ENCODE assay signal across 33 mouse cellular contexts in the genomic region with DNA sequence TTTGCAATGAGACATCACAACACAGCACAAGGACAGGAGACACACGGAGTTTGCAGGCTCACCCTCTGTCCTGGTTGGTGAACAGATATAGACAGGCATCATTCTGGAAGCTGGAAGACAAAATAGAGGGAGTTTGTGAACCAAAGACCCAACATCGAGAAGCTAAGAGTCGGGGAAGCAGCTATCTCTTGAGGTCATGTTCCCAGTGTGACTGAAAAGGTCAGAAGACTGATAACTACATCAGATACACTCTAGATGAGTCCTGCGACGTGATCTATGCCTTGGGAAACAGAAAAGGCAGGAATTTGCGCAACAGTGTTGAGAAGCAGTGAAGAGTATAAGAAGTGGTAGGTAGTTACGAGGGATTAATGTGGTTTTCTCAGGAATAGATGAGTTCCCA.
"Had no signal": no experiment of that assay in that cellular context is flagged by ENCODE, and none has a peak within 500 bp of the region (broad histone marks: within the 10 kb centered on the region; RNA-seq: fewer than 3 reads in every experiment).

No protein-coding gene starts in this region.

- H3K36me3 ChIP-seq: heart, embryonic 10.5 days; heart, embryonic 13.5 days; heart, embryonic 15.5 days; hindbrain, embryonic 10.5 days; hindbrain, embryonic 12.5 days; hindbrain, embryonic 13.5 days; hindbrain, embryonic 15.5 days; intestine, embryonic 15.5 days; kidney, embryonic 15.5 days had no signal

- H3K9ac ChIP-seq: heart, embryonic 13.5 days; heart, embryonic 15.5 days; hindbrain, embryonic 12.5 days; hindbrain, embryonic 13.5 days; hindbrain, embryonic 14.5 days; hindbrain, embryonic 15.5 days; intestine, embryonic 15.5 days; kidney, embryonic 15.5 days had no signal

- H3K27ac ChIP-seq: heart, embryonic 10.5 days; heart, embryonic 13.5 days; heart, embryonic 15.5 days; hindbrain, embryonic 10.5 days; hindbrain, embryonic 12.5 days; hindbrain, embryonic 13.5 days; hindbrain, embryonic 14.5 days; hindbrain, embryonic 15.5 days; hindbrain, postnatal 0 days; intestine, embryonic 15.5 days; kidney, embryonic 15.5 days; kidney, postnatal 0 days; layer of hippocampus, adult 2 months; left cerebral cortex, adult 2 months had no signal

- H3K4me3 ChIP-seq: heart, embryonic 10.5 days; heart, embryonic 13.5 days; heart, embryonic 15.5 days; hindbrain, embryonic 10.5 days; hindbrain, embryonic 12.5 days; hindbrain, embryonic 13.5 days; hindbrain, embryonic 15.5 days; intestine, embryonic 15.5 days; kidney, embryonic 15.5 days; layer of hippocampus, adult 2 months; left cerebral cortex, adult 2 months had no signal

- H3K4me2 ChIP-seq: heart, embryonic 11.5 days; heart, embryonic 13.5 days; heart, embryonic 15.5 days; hindbrain, embryonic 12.5 days; hindbrain, embryonic 13.5 days; hindbrain, embryonic 14.5 days; hindbrain, embryonic 15.5 days; intestine, embryonic 15.5 days; kidney, embryonic 15.5 days had no signal

- H3K4me1 ChIP-seq: heart, embryonic 10.5 days; heart, embryonic 13.5 days; heart, embryonic 15.5 days; hindbrain, embryonic 10.5 days; hindbrain, embryonic 12.5 days; hindbrain, embryonic 13.5 days; hindbrain, embryonic 15.5 days; intestine, embryonic 15.5 days; kidney, embryonic 15.5 days had no signal

- H3K9me3 ChIP-seq: heart, embryonic 10.5 days; heart, embryonic 13.5 days; heart, embryonic 15.5 days; hindbrain, embryonic 10.5 days; hindbrain, embryonic 12.5 days; hindbrain, embryonic 13.5 days; hindbrain, embryonic 15.5 days; intestine, embryonic 15.5 days; kidney, embryonic 15.5 days had no signal

- H3K27me3 ChIP-seq: heart, embryonic 13.5 days; heart, embryonic 15.5 days; hindbrain, embryonic 12.5 days; hindbrain, embryonic 13.5 days; hindbrain, embryonic 15.5 days; intestine, embryonic 15.5 days; kidney, embryonic 15.5 days had no signal

- DNase-seq: heart, postnatal 10 days; heart, postnatal 14 days; heart, postnatal 36 days; heart, postnatal 4 days; kidney, adult 11 months; kidney, adult 2 months; kidney, adult 8-10 months; kidney, adult 9 months; kidney, postnatal 10 days; kidney, postnatal 14 days; kidney, postnatal 25 days; kidney, postnatal 36 days; kidney, postnatal 4 days; layer of hippocampus, adult 9-11 months had no signal

- ATAC-seq: hindbrain, embryonic 16.5 days; inflammation-experienced regulatory T-cells, adult 6 months; intestine, embryonic 15.5 days; intestine, embryonic 16.5 days; intestine, postnatal 0 days had no signal
